Mouse (Mus musculus): ENCODE results near the gene Pef1.
A peak's percentile ranks its signal among the peaks of the same experiment; 100 is the strongest.

The Pef1 gene

GRCm38 (mm10) chr4:130095137-130095536 is 7.2 kb upstream of the Pef1 start:
- no peak for DNase-seq (ENCODE audit: low spot score in 2 of 2)

DNA sequence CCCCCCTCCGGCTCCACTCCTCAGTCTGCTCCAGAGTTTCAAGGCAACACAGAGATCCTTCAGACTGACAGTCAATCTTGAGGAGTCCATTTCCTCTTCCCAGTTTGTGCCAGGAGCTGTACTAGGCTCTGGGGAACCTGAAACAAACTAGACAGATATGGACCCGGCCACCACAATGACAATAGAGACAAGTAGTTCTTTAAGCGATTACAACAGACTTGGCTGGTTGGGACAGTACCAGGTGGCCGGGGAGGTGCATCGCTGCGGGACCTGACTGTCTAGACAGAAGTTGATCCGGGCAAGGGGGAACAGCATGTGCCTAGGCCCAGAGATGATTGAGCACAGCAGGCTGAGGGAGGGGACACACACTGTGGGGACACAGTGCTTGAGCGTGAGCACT is 1.2 kb upstream of the Pef1 start:
- no peak for DNase-seq (ENCODE audit: low spot score in 2 of 2)

- DNase-seq (ENCODE audit: low spot score in 2 of 2) = no peak
Measured at GRCm38 (mm10) chr4:130103632-130104031, 1.3 kb downstream of the Pef1 start.

GRCm38 (mm10) chr4:130104584-130104983 is 2.2 kb downstream of the Pef1 start:
- DNase-seq (ENCODE audit: low spot score in 2 of 2) = no peak

GRCm38 (mm10) chr4:130107065-130107443 is 4.7 kb downstream of the Pef1 start:
- DNase-seq (ENCODE audit: low spot score in 2 of 2) = no peak

- DNase-seq (ENCODE audit: low spot score in 2 of 2) = peak; percentile 98 to 100
Measured at GRCm38 (mm10) chr4:130107444-130108131, 5.2 kb downstream of the Pef1 start.

GRCm38 (mm10) chr4:130108929-130109328 is 6.6 kb downstream of the Pef1 start:
- no peak for DNase-seq (ENCODE audit: low spot score in 2 of 2)

DNA sequence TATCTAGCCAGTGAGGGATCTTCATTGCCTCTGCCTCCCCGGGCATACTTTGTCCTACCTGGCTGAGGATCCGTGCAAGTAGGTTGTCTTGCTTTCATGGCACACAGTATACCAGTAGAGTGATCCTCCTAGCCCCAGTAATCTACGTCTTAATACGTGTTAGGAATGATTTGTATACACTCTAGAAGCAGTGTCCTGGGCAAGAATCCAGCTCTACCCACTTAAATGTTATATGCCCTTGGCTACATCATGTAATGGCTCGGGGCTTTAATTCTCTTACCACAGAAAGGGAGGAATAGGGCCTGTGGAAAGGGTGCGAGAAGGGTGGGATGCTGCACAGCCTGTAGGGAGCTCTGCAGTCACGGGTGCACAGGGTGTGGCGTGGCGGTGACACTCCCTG is 7.3 kb downstream of the Pef1 start:
- DNase-seq (ENCODE audit: low spot score in 2 of 2) = no peak

GRCm38 (mm10) chr4:130110091-130110490 is 7.7 kb downstream of the Pef1 start:
- no peak for DNase-seq (ENCODE audit: low spot score in 2 of 2)

DNA sequence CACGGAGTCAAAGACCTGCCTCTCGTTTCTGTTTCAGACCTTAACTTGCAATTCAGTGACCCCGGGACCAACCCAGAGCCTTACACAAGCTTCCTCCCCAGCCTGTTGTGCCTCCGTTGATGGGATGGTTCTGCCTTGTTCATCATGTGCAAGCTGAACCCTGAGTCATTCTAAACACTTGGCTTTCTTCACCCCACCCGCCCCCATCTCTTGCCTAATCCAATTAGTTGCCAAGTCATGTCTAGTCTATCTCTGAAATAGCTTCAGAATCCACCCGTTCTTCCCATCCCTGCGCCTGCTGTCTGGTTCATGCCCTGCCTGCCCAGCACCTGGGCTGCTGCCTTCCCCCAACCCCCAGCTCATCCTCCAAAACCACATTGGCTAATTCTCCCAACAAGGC is 9.9 kb downstream of the Pef1 start:
- no peak for DNase-seq (ENCODE audit: low spot score in 2 of 2)

DNA sequence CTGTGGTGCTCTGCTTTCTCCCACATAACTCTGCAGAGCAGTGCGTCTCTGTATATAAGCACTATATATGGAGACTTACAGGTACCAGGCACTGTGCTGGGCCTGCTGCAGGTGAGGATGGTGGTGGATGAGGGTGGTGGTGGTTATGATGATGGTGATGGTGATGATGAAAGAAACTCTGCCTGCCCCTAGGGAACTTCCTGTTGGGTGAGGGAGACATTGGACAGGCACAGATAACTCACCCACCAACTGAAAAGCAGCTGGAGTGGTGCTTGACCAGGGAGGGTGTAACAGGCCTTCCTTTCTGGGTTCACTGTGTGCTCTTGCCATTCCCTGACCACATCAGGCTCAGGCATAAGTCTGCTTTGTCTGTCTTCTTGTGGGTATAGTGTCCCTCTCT is 10.4 kb downstream of the Pef1 start:
- DNase-seq (ENCODE audit: low spot score in 2 of 2) = no peak

DNA sequence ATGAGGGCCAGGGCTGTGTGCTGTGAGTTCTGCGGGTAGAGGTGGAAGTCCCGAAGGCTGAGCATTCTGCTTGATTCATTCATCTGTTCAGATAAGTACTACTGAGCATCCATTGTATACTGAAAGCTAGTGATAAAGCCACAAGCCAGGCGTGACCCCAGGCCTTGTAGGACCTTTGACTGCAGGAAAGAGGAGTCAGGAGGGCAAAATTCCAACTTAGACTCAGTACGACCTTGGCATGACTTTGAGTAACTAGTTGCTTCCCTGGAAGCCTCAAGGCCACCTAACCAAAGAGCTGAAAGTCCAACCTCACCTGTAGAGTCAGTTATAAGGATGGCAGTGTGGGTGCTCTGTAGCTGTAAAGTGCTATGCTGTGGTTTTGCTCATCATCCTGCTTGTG is 18.4 kb downstream of the Pef1 start:
- no peak for DNase-seq (ENCODE audit: low spot score in 2 of 2)

- DNase-seq (ENCODE audit: low spot score in 2 of 2) = no peak
Measured at GRCm38 (mm10) chr4:130121560-130121959, 19.2 kb downstream of the Pef1 start.

DNA sequence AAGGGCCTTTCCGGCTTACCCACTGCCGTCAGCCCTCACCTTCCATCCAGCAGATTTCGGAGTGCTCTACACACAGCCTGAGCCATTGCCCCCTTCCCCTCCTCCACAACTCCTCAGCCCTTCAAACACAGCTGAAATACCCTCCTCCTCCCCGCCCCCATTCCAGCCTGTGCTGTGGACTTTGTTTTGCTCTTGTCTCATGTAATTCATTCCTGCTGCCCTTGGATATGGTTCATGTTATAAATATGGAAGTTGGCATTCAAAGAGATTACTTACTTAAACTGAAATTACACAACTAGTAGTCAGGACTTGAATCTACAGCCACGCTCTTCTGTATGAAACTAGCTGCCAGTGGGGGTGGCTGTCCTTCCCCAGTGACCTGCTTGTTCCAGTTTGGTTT is 20.7 kb downstream of the Pef1 start:
- no peak for DNase-seq (ENCODE audit: low spot score in 2 of 2)

GRCm38 (mm10) chr4:130124110-130124509 is 21.8 kb downstream of the Pef1 start:
- no peak for DNase-seq (ENCODE audit: low spot score in 2 of 2)

- no peak for DNase-seq (ENCODE audit: low spot score in 2 of 2)
Measured at GRCm38 (mm10) chr4:130125164-130125563, 22.8 kb downstream of the Pef1 start.

DNA sequence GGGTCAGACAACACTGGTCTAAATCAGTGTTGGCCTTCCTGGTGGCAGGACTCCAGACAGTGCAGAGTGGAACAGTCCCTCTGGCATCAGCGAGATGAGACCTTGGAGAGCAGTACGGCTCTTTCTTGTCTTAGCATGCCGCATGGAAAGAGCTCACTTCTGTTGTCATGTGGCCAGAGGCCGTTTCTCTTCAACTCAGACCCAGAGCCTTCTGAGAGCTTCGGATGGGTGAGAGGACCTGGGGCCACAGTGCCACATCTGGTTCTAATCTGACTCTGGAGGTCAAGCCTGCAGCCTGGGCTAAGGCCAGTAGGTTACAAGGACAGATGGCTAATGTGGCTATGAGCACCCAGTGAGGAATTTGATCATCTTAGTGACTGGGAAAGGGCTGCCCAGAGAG is 23.6 kb downstream of the Pef1 start:
- no peak for DNase-seq (ENCODE audit: low spot score in 2 of 2)

DNA sequence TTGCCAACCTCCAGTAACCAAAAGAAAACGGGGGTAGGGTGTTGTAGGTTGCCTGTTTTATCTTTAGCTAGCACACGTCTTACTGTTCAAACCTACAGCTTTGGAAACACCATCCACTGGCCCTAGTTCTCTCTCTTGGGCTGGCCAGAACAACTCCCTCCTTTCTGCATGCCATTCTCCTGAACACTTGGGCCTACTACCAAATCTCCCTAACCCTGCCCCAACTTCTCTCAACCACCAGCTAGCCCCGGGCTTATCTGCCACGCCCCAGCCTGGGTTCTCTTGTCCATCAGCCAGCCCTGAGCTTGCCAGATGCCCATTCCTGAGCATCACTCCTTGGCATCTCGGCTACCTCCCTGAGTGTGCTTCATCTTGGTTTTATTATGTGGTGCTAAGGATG is 26.5 kb downstream of the Pef1 start:
- no peak for DNase-seq (ENCODE audit: low spot score in 2 of 2)

GRCm38 (mm10) chr4:130130082-130130481 is 27.7 kb downstream of the Pef1 start:
- no peak for DNase-seq (ENCODE audit: low spot score in 2 of 2)

- DNase-seq (ENCODE audit: low spot score in 2 of 2) = no peak
Measured at GRCm38 (mm10) chr4:130130641-130131350, 28.4 kb downstream of the Pef1 start.

GRCm38 (mm10) chr4:130131448-130132105 is 29.2 kb downstream of the Pef1 start:
- no peak for DNase-seq (ENCODE audit: low spot score in 2 of 2)

GRCm38 (mm10) chr4:130133399-130133798 is 31.0 kb downstream of the Pef1 start:
- no peak for DNase-seq (ENCODE audit: low spot score in 2 of 2)

Data from frontal cortex, postnatal 10 days (tissue).